Mouse (Mus musculus) heart, adult 2 months (tissue): ENCODE results near the gene Akap17b.

Experiments
- CTCF ChIP-seq: fragments of 200-600 bp; IDR thresholded peaks from 2 replicates; pipeline ENCODE4 v1.8.1; 2022; ENCODE audit warnings: antibody characterized with exemption, mild to moderate bottlenecking, moderate library complexity
- EP300 ChIP-seq: fragments of 200-500 bp; IDR thresholded peaks from 2 replicates; pipeline ENCODE4 v1.6.1; 2011; ENCODE audit warnings: low read depth, low read length, control low read depth; ENCODE audit not compliant: insufficient read depth
- POLR2A ChIP-seq: fragments of 200-500 bp; IDR thresholded peaks from 2 replicates; pipeline ENCODE4 v1.6.1; 2011; ENCODE audit warnings: mild to moderate bottlenecking, low read depth, low read length, control low read depth; ENCODE audit not compliant: insufficient read depth

DNA sequence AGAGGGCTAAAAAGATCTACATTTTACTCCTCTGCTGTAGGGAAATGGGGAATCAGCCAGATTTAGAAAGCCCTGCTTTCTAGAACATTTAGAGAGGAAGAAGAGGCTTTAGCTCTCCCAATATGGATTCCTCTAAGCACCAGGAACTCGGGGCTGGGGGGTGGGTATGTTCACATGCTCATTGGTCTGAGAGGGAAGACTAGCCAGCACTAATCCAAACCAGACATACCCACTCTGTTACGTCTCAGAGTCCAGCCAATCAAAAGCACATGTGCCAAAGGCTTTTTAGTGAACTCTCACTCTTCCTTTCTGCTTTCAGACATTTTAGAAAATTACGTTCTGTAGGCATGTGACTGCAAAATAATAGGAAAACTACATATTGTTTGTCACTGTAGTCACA is 45.5 kb downstream of the Akap17b start:
- no peak for TF ChIP-seq EP300
- no peak for TF ChIP-seq POLR2A
- TF ChIP-seq CTCF: no peak
